Mouse (Mus musculus) left cerebral cortex, postnatal 36 days (tissue): ENCODE results near the gene Arhgef25. TPM values are rescaled to one million over a fixed set of nuclear protein-coding genes. Genes with fewer than 3 reads are reported as not detected.
A peak's percentile ranks its signal among the peaks of the same experiment; 100 is the strongest.
"Not testable (repeated sequence)": the region's sequence is repeated elsewhere in the genome, so short reads cannot be mapped to it uniquely, and the experiment has no call there.

ENCODE experiments used
- DNase-seq, 2 experiments: peaks; one replicate each; pipeline ENCODE4 v3.0.0; 2021 to 2022; ENCODE audit warnings: low spot score in 2 of 2, mixed read lengths in 1 of 2
- intact Hi-C: fragments of 180-260 bp; cut with DNase I; formaldehyde crosslinking; loops from one replicate; pipeline ENCODE4 v1.15.1; 2025
- total RNA-seq, 2 experiments: library from RNA; stranded (reverse); gene quantifications; 2 replicates each; pipeline ENCODE4 v1.2.3; 2021

Gene Arhgef25
- total RNA-seq, 2 experiments from 2014 or later: 173 to 176 TPM

DNA sequence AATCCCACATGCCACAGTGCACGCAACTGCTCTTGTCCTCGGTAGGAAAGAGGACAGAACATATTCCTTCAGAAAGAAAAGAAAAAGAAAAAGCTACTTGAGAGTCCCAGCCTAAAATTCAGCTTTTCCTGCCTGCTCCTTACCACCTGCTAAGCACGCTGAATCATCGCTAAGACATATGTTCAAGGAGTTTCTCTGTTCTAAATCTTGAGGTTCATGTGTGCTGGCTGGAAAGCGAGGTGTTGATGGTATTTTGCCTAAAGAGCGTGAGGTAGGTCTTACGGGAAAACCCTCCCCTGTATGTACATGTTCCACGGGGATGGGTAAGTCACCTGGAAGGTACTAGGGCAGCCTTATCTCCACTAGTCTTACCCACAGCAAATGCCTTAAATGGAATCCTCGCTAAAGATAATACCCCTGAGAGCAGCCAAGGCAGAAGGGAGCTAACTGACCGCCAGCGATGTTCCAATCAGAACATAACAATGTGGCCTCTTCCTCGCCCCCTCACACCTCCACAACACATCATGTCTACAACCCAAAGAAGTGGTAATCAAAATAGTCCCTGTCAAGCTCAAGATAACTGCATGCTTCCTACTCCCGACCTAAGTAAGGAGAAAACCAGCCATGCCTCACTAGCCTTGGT is 20.2 kb upstream of the Arhgef25 start:
- DNase-seq: peak in 1 of 2 experiments; percentile 68

DNA sequence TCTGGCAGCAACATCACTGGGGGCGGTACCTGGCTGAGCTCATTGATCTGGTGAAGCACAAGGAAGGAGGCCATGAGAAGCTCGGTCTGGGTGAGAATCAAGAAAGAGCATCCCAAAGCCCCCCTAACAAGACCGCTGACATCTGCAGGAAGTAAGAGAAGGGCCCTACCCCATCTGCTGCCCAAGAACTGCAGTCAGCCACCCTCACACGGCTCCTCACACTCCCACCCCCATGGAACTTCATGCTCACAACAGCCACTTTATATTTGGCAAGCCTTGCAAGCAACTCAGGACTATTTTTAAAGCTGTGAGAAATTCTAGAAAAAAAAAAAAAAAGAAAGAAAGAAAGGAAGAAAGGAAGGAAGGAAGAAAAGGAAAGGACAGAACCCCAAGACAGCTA is 19.0 kb upstream of the Arhgef25 start:
- no peak for DNase-seq
- intact Hi-C loops: no loop called here

More for the DNA sequence above, 20.2 kb upstream of the Arhgef25 start:
- intact Hi-C loops: loop anchor here (2.0 kb wide), 1 partner anchor 15 kb away; the partner anchor contains the start of gene Dtx3

DNA sequence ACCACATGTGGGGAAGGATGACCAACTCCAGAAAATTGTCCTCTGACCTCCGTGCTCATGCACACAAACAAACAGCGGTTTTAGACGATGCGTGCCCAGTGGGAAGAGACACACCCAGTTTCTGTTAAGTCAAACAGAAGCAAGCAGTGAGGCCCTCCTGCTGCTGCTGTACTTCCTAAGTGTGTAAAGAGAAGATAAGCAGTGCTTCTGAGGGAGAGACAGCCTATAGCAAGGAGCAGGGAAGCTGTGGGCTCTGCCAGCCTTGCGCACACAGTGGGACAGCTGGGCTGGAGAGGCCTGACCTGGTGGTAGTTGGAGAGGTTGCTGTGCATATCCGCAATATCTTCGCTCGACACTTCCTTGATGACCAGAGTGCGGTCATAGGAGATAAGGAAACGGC is 15.5 kb upstream of the Arhgef25 start:
- intact Hi-C loops: no loop called here
- no peak for DNase-seq

DNA sequence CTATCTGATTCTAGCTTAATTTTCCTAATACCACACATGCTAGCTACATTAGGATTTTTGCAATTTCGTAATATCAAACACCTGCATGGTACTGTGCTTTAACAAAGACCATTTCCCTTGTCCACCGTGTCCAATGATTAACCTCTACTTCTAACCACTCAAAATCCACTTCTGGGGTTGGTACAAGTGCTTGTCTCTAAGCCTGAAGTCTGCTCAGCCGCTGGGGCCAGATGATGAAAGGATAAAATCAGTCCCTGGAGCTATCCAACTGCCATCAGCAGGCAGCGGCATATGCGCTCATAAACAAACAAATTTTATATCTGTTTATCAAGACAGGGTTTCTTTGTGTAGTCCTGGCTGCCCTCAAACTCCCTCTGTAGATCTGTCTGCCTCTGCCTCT is 14.7 kb upstream of the Arhgef25 start:
- no peak for DNase-seq
- intact Hi-C loops: no loop called here

DNA sequence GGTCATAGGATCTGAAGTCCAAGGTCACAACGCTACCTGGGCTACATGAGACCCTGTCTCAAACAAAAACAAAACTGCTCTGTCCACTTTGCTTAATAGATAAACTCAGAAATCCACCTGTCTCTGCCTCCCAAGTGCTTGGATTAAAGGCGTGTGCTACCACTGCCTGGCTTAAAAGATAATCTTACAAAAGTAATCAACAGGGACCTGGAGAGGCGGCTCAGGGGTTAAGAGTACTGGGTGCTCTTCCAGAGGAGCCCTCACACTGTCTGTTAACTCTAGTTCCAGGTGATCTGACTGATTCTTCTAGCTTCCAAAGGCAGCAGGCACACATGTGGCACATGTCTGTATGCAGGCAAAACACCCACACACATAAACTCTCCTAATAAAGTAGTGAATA is 13.2 kb upstream of the Arhgef25 start:
- no peak for DNase-seq
- intact Hi-C loops: no loop called here

DNA sequence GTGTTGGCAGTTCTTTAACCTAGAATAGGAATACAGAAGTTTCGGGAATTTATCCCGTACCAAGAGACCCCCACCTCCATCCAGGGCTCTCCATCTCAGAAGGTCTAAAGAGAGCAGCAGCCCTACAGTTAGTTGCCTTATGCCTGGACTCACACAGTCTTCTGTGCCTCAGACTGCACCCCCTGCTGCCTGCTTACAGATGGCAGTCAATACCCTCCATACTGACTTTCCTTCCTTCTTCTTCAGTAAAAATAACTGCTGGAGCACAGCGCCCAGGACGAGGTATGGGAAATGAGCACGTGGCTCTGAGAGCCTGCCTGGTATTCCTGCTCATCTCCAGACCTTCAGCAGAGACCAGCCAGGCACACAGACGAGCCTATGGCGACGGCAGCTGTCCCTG is 10.4 kb upstream of the Arhgef25 start:
- intact Hi-C loops: no loop called here

DNA sequence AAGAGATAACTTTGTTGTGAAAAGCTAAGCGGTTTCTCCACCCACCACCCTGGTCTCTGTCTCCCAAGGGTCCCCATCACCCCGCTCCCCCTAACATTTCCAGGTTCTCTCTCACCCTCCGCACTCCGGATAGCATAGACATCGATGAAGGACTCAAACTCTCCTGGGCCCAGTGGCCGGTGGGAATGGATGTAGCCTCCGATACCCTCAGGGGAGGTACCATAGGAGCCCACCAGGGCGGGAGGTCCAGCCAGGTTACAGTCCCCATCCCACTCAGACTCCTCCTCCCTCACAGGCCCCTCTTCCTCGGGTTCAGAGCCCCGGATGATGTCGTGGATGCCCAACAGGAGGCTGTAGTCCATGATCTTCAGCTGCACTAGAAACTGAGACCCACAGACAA is 9.6 kb upstream of the Arhgef25 start:
- intact Hi-C loops: no loop called here
- no peak for DNase-seq

More for the DNA sequence above, 10.4 kb upstream of the Arhgef25 start:
- no peak for DNase-seq

DNA sequence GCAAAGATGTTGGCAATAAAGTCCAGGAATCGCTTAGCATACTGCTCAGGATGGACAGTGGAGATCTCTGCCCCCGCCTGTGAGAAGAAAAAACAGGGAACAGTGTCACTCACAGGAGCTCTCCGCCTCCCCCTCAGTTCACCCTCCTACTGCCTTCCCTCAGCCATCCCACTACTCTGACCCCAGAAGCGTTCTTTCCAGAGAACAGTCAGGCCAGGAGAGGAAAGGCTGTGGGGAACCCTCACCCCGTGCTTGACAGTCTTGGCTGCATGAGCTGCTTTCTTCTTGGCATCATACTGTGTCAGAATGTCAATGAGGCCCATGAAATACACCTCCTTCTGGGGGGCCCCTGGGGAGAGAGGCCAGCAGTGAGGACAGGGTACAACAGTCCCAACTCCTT is 9.2 kb upstream of the Arhgef25 start:
- intact Hi-C loops: no loop called here
- no peak for DNase-seq

DNA sequence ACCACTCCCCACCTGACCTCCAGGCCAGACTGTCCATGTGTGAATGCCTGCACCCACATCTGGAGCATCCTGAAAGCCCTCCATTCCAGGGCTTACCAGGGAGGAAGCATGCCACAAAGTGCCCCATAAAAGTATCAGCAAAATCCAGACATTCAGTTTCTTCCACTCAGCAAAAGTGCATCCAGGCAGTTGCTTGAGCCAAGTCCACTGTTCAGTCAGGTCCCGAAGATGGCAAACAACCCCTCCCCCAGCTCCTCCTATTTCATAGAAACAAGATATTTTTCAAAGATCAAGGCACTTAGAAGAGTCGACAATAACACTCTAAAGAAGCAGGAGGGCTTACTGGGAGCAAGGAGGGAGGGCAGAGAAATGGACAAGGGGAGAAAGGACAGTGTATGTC is 8.6 kb upstream of the Arhgef25 start:
- DNase-seq: no peak
- intact Hi-C loops: no loop called here

DNA sequence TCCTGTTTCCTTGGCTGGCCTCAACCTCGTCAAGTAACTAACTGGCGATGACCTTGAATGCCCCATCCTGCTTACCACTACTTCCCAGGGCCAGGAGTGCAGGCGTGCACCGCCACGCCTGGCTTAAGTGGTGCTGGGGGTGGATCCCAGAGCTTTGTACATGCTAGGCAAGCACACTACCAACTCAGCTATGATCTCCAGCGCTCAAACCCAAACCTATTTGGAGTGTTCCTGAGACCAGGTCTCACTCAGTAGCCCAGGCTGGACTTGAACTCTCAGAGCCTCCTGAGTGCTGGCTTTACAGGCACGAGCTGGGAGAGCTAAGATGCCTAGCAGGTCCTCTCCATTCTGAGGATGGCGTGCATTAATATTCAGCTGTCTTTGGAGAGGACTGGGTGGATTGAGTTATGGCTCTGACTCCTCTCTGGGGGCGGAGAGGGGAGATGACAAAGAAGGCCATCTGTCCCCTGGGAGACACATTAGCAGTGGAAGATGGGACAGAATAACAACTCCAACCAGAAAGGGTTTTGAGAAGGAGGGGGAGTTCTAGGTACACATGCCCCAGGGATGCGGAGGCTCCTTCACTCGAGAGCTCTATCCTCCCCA is 7.7 kb upstream of the Arhgef25 start:
- intact Hi-C loops: no loop called here
- DNase-seq: no peak

DNA sequence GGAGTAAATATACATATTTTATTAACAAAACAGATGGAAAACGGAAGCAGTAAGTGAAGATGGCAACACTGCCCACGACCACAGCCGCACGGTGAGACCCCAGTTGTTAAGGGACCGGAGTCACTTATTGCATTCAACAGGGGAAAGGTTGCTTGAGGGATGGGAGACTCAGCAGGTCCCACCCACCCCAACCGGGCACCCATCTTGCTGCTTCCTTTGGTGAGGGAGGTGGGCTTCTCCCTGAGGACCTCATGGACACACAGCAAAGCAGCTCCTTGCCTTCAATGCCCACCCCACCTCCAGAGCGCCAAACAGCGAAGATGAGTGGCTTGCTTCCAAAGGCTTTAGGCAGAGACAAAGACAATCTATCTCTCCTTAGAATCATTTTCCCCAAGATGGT is 7.2 kb upstream of the Arhgef25 start:
- intact Hi-C loops: no loop called here
- DNase-seq: no peak

DNA sequence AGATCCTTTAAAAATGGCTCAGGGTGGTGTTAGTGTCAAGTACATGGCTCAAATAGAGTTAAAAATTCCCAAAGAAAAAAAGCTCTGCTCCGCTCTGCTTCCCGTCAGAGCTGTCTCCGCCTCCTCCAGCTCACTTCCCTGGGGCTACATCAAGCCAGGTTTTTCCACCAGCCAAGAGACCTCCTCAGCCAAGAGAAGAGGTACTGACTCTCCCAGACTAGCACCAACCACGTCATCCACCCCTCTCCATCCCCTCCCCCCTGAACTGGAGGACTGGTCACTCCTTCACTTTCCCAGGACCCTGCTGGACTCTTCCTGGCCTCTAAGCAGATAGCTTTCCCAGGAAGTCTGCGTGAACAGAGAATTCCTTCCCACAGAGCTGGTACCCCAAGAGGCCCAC is 6.5 kb upstream of the Arhgef25 start:
- peak; percentile 67 to 74 for DNase-seq
- intact Hi-C loops: no loop called here

DNA sequence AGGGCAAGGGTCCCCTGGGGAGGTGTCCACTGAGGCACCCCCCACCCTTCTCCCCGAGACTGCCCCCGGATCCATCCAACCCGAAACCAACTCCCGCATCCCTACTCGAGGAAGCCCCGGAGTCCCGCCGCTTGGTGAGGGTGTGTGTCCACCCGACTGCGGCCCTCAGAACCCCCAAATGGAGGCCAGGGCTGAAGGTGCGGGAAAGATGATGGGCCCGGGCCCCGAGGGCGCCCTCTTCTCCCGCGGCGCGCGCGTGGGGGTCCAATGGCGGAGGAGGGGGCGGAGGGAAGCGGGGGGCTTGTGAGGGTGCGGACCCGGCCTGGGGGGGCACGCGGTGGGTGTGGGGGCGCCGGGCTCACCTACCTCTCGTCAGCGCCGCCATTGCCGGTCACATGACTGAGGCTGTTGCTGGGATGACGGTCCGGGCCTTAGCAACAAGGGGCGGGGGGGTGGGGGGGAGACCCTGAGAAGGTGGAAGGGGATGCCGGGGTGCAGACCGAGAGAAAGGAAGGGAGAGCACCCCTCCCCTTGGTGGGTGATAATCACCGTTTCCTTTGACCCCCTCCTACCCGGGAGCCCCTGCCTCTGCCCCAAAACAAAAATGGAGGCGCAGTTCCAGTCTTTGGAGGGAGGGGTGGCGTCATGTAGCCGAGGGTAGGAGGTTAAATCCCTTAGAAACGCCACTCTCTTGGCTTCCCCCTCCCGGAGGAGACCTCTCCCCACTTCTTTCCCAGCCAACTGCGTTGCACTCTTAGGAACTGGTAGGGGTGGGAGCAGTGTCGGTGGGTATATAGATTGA is 5.6 kb upstream of the Arhgef25 start, which contains the start of gene Dtx3:
TSS of gene Dtx3 (minus strand) at position 401 of the 802 bp plus-strand sequence.
- intact Hi-C loops: loop anchor here (2.0 kb wide), 1 partner anchor 15 kb away; the partner anchor contains the start of gene Pip4k2c
- peak in 1 of 2 experiments; percentile 62 for DNase-seq

DNA sequence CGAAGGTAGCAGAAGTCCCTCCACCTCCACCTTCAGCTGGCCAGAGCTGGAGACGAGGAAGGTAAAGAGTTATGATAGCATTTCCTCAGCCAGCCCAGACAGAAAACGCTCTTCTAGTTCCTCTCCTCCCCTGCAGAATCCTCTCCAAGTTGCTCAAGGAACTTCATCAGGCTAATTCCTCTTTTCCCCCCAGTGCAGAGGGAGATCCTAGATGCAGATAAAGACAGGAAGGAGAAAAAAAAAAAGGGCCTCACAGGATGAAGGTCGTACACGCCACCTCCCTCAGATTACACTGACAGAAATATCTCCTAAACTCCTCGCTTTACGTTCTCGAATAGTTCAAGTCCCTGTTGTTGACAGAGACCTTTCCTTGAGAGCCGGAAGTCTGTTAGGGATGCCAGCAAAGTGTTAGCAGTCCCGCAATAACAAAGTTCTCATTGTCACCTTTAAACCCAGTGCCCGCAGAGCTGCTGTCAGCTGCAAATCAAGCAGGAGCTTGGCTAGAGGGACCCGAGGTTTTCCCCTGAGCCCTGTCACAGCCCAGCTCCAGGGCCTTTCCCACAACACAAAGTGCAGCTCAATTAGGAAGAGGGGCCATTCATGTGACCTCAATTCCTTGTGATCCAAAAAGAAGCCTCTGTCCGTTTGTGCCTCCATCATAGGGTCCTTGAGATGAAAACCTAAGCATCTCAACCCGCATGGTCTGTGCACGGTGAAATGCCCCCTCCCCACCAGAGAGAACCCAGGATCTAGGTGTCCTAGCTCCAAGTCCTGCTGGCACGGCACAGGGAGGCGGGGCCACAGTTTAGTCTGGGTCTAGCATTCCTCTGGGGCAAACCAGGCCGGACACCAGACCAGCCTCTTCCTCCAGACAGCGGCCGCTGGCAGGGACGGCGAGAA is 4.8 kb upstream of the Arhgef25 start:
- intact Hi-C loops: loop anchor here (2.0 kb wide), 1 partner anchor 16 kb away; the partner anchor contains the start of gene Pip4k2c
- peak in 1 of 2 experiments; percentile 66 for DNase-seq

DNA sequence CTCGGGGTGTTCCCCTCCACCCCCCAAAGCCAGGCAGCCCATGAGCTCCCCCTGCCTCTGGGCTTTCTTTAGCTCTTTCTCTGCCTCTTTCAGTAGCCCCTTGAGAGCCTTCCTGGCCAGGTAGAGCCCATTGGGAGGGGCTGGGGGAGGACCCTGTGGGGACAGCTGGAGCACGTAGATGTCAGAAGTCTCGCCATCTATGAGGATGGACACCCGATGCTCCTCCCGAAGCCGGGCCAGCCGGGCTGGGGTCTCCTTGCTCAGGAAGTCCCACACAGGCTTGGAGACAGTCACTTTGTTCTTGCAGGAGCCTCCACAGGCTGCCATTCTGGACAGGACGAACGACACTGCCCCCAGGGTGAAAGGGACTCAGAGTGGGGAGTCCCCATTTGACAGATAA is 3.1 kb upstream of the Arhgef25 start:
- intact Hi-C loops: no loop called here
- no peak for DNase-seq

DNA sequence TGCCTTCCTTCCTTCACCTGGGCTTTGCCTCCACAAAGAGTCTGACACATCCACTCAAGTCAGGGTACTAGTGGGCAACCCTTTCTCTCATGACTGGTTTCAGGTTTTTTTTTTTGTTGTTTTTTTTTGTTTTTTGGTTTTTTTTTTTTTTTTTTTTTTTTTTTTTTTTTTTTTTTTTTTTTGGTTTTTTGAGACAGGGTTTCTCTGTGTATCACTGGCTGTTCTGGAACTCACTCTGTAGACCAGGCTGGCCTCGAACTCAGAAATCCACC is 2.1 kb upstream of the Arhgef25 start:
- DNase-seq, intact Hi-C loops: not testable (repeated sequence)

DNA sequence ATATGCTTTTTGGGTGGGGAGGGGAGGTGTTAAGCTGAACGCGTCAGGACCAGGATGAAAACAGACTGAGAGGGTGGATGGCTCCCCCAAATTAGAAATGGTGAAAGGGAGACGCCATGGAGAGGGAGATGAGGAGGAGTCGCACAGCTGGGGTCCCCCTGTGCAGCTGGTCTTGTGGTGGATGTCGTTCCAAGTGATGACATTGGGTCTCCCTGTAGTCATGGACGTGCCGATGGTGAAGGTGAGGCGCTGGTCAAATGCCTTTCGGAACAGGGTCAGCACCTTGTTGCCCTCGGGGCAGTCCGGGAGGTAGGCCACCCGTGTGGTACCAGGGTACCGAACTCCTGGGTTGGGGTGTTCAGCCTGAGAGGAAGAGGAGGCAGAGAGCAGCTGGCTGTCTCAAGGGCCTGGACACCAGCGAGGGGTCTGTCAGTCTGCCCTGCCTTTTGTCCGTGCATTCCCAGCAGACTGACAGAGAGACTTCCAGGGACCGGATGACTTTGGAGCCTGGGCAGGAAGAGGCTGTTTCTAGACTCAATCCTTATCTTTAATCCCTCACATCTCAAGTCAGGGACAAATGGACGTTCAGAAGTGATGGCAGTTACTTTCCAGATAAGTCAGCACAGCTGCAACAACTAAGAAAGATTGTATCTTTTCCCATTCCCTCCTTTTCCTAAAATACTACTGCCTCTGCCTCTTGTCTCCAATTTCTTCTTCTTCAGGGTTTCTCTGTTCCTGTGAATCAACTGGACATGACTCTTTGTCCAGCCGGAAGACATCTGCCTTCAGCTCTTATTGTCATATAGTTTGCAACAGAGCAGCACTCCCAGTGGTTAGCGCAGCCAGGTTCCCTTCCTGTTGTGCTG is 1.5 kb upstream of the Arhgef25 start:
- intact Hi-C loops: no loop called here
- no peak for DNase-seq

DNA sequence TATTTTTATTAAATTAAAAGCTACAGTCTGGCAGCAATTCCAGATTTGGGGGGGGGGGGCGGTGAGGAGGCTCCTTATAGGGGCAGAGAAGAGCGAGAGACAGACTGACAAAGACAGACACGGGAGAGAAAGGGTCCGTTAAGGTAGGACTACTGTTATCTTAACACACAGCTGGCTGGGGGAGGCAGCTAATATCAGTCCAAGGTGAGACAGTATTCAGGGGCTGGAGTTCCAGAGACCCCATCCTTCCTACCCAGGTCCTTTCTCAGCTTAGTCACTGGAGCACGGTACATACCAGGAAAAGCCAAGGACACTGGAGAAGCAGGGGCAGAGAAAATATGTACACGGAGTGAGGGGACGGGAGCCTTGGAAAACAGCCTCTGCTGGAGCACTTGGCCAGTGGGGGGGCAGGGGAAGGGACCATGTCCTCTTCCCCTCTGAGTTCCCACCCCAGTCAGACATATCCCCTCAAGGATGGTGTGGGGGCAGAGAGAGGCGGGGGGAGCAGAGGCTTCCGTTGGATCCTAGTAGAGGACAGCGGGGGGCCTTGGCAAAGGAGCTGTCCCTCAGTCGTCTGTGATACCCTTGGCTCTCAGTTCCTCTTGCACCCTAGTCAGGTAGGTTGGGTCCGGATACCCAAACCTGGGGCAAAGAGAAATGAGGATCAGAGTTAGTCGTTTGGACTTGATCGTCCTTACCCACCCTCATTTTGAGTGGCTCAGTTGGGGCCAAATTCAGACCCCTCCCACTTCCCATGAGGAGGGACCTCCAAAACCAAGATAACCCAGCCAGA is 711 bp upstream of the Arhgef25 start:
- no peak for DNase-seq
- intact Hi-C loops: no loop called here
